Mouse (Mus musculus) thymus, postnatal 0 days (tissue): Measurements from ENCODE around the gene Lmna. TPM values are rescaled to one million over a fixed set of nuclear protein-coding genes. Genes with fewer than 3 reads are reported as not detected.

Source experiments
- DNase-seq: peaks from one replicate; pipeline ENCODE4 v3.0.0-alpha.2; 2015; ENCODE audit warnings: low spot score
- microRNA counts: library from miRNA; unstranded; fragments of <30 nt; microRNA quantifications from one replicate; lab custom pipeline; 2015
- microRNA-seq: library from miRNA; unstranded; fragments of <30 nt; microRNA quantifications from one replicate; pipeline ENCODE4, GENCODE M21; 2016; ENCODE audit warnings: borderline number of aligned reads
- polyA plus RNA-seq: library from polyadenylated mRNA; unstranded; fragments of >200 nt; fragmentation: Nextera tagmentation; extraction: Ambion mirVana; gene quantifications from 2 replicates; pipeline ENCODE4 v1.2.1, GENCODE M21; 2015

Lmna gene
- polyA plus RNA-seq, 1 experiment from 2014 or later: 43.8 TPM

GRCm38 (mm10) chr3:88450379-88451131, 59.2 kb downstream of the Lmna start:
- no peak for DNase-seq

GRCm38 (mm10) chr3:88449395-88450023, 60.2 kb downstream of the Lmna start:
- no peak for DNase-seq

- DNase-seq: no peak
Measured at GRCm38 (mm10) chr3:88448443-88448842, 61.3 kb downstream of the Lmna start.

GRCm38 (mm10) chr3:88447676-88448183, 62.0 kb downstream of the Lmna start:
- DNase-seq: no peak

GRCm38 (mm10) chr3:88446471-88447123, 63.2 kb downstream of the Lmna start:
- no peak for DNase-seq

GRCm38 (mm10) chr3:88442888-88443287, 66.9 kb downstream of the Lmna start:
- no peak for DNase-seq

- DNase-seq: no peak
Measured at GRCm38 (mm10) chr3:88442488-88442887, 67.3 kb downstream of the Lmna start.

GRCm38 (mm10) chr3:88440500-88441381, 69.0 kb downstream of the Lmna start:
- DNase-seq: peak; percentile 68

- DNase-seq: no peak
Measured at GRCm38 (mm10) chr3:88439582-88439981, 70.2 kb downstream of the Lmna start.

GRCm38 (mm10) chr3:88437454-88437853, 72.3 kb downstream of the Lmna start:
- DNase-seq: no peak

GRCm38 (mm10) chr3:88436395-88437201, 73.2 kb downstream of the Lmna start:
- no peak for DNase-seq

GRCm38 (mm10) chr3:88435515-88435914, 74.2 kb downstream of the Lmna start:
- DNase-seq: no peak

MicroRNAs encoded within 50 kb of the gene (microRNA counts, 519-probe panel; counts per million panel counts)
- 473 counts per million, percentile 71 among the panel's probes with 10 or more counts for microRNA mmu-miR-1905 (lab: Ali Mortazavi, UCI)

Small RNAs within 50 kb of the gene (microRNA-seq; reads per million reads assigned to microRNA genes)
- not detected for gene Mir1905
- gene Mir7011: not detected

Other genes starting within 250 kb of the Lmna start
- gene Gm38392, start 222.7 kb downstream of the Lmna start, polyA plus RNA-seq: 0.33 TPM in 1 of 2 replicates, not detected in the other
- gene Tsacc, start 213.0 kb downstream of the Lmna start, polyA plus RNA-seq: 15.6 and 16.2 TPM in 2 replicates
- gene Cct3, start 212.8 kb downstream of the Lmna start, polyA plus RNA-seq: 401 and 428 TPM in 2 replicates
- gene Glmp, start 184.9 kb downstream of the Lmna start, polyA plus RNA-seq: 209 and 236 TPM in 2 replicates
- 3.0 and 4.1 TPM in 2 replicates for gene Tmem79, start 173.8 kb downstream of the Lmna start, polyA plus RNA-seq
- 30.0 and 35.4 TPM in 2 replicates for gene Smg5, start 173.7 kb downstream of the Lmna start, polyA plus RNA-seq
- gene Paqr6, start 145.4 kb downstream of the Lmna start, polyA plus RNA-seq: 0.49 and 0.56 TPM in 2 replicates
- gene Bglap3, start 137.2 kb downstream of the Lmna start, polyA plus RNA-seq: 2.6 TPM in 2 replicates
- 0.83 and 1.1 TPM in 2 replicates for gene Bglap2, start 131.3 kb downstream of the Lmna start, polyA plus RNA-seq
- 0.80 and 1.2 TPM in 2 replicates for gene Bglap, start 125.5 kb downstream of the Lmna start, polyA plus RNA-seq
- gene Pmf1, start 99.6 kb downstream of the Lmna start, polyA plus RNA-seq: 144 and 151 TPM in 2 replicates
- gene Slc25a44, start 84.8 kb downstream of the Lmna start, polyA plus RNA-seq: 9.6 and 12.3 TPM in 2 replicates
- gene Sema4a, start 48.8 kb downstream of the Lmna start, polyA plus RNA-seq: 14.6 and 15.1 TPM in 2 replicates
- gene Mex3a, start 22.4 kb upstream of the Lmna start, polyA plus RNA-seq: 8.1 and 10.3 TPM in 2 replicates
- 2.7 and 3.5 TPM in 2 replicates for gene Rab25, start 38.3 kb upstream of the Lmna start, polyA plus RNA-seq
- gene Lamtor2, start 43.1 kb upstream of the Lmna start, polyA plus RNA-seq: 150 and 153 TPM in 2 replicates
- 14.6 and 16.2 TPM in 2 replicates for gene Ubqln4, start 43.8 kb upstream of the Lmna start, polyA plus RNA-seq
- 206 and 212 TPM in 2 replicates for gene Ssr2, start 65.9 kb upstream of the Lmna start, polyA plus RNA-seq
- 64.2 and 94.5 TPM in 2 replicates for gene Arhgef2, start 96.0 kb upstream of the Lmna start, polyA plus RNA-seq
- not detected in 2 replicates for gene Rxfp4, start 143.2 kb upstream of the Lmna start, polyA plus RNA-seq
- gene Khdc4, start 175.8 kb upstream of the Lmna start, polyA plus RNA-seq: 69.4 and 75.2 TPM in 2 replicates
- 55.5 and 55.6 TPM in 2 replicates for gene Rit1, start 206.9 kb upstream of the Lmna start, polyA plus RNA-seq